Mouse (Mus musculus) forebrain, embryonic 11.5 days (tissue): ENCODE data around the gene Tmed5. TPM values are rescaled to one million over a fixed set of nuclear protein-coding genes. Genes with fewer than 3 reads are reported as not detected.

Source experiments
- ATAC-seq: fragments of 200-750 bp; cut with Nextera tagmentation; replicated peaks from 2 replicates; pipeline ENCODE4 v1.8.0; 2017; ENCODE audit warnings: moderate TSS enrichment; ENCODE audit not compliant: low FRiP score
- DNase-seq: peaks from one replicate; pipeline ENCODE4 v3.0.0-alpha.2; 2017; ENCODE audit warnings: low spot score
- H3K27ac ChIP-seq: fragments of 300-500 bp; sonication (generic); 2 replicates; pipeline ENCODE4 v1.5.1; 2014; ENCODE audit warnings: low read depth, low read length
- H3K27me3 ChIP-seq: fragments of 300-500 bp; sonication (generic); 2 replicates; pipeline ENCODE4 v1.6.1; 2014; ENCODE audit warnings: mild to moderate bottlenecking, low read length, mixed read lengths; ENCODE audit not compliant: control insufficient read depth, insufficient read depth
- H3K36me3 ChIP-seq: fragments of 300-500 bp; sonication (generic); 2 replicates; pipeline ENCODE4 v1.6.1; 2014; ENCODE audit warnings: mild to moderate bottlenecking, low read length, moderate library complexity, mixed read lengths; ENCODE audit not compliant: control insufficient read depth, insufficient read depth
- H3K4me1 ChIP-seq: fragments of 300-500 bp; sonication (generic); replicated peaks from 2 replicates; pipeline ENCODE4 v1.6.1; 2014; ENCODE audit warnings: low read length, mixed read lengths; ENCODE audit not compliant: control insufficient read depth, insufficient read depth
- H3K4me2 ChIP-seq: fragments of 300-500 bp; sonication (generic); 2 replicates; pipeline ENCODE4 v1.6.1; 2014; ENCODE audit warnings: low read depth, mild to moderate bottlenecking, low read length, moderate library complexity, mixed read lengths; ENCODE audit not compliant: severe bottlenecking
- H3K4me3 ChIP-seq: fragments of 300-500 bp; sonication (generic); 2 replicates; pipeline ENCODE4 v1.5.1; 2014; ENCODE audit warnings: low read depth, low read length
- H3K9ac ChIP-seq: fragments of 300-500 bp; sonication (generic); 2 replicates; pipeline ENCODE4 v1.6.1; 2014; ENCODE audit warnings: low read length
- H3K9me3 ChIP-seq: fragments of 300-500 bp; sonication (generic); 2 replicates; pipeline ENCODE4 v1.6.1; 2016; ENCODE audit warnings: low read length, mixed read lengths; ENCODE audit not compliant: control insufficient read depth
- WGBS: fragments of 180-500 bp; shearing (Covaris S2); extraction: QIAGEN DNeasy Blood & Tissue Kit; methylation state at CpG from one replicate; pipeline ENCODE4 v1.1.7; 2014; 5-methylcytosine and 5-hydroxymethylcytosine counted together
- polyA plus RNA-seq: library from polyadenylated mRNA; unstranded; fragments of >200 nt; fragmentation: Nextera tagmentation; extraction: Ambion mirVana; gene quantifications from 2 replicates; pipeline ENCODE4 v1.2.1, GENCODE M21; 2014

The Tmed5 gene
- polyA plus RNA-seq, result 31.8 and 35.2 TPM in 2 replicates

- peak; percentile 98 for DNase-seq
- ATAC-seq, result peak; percentile 99
- Histone ChIP-seq H3K27ac (peak within 1 kb of the TSS; percentile 46), H3K36me3 (no peaks in the 10 kb centered on the region), H3K4me2 (peak within 1 kb of the TSS; percentile 79), H3K27me3 (no peaks in the 10 kb centered on the region), H3K9me3 (no peaks in the 10 kb centered on the region), H3K4me1 (no peaks in the 10 kb centered on the region; the same call in 1 of the 2 replicates), H3K4me3 (peak within 1 kb of the TSS; percentile 76), H3K9ac (peak within 1 kb of the TSS; percentile 72)
- under 1% methylated on average over 64 of the region's 65 CpGs for WGBS
Measured at GRCm38 (mm10) chr5:108132441-108133243, at the start of gene Tmed5, which contains the start of gene Ccdc18. Gene Tmed5, minus strand, starts transcription at chr5:108132620. Gene Ccdc18, plus strand, starts transcription at chr5:108132875.

GRCm38 (mm10) chr5:108163695-108164094, 31.3 kb upstream of the Tmed5 start:
- H3K9ac ChIP-seq, result no peak overlapping the region
- ATAC-seq (no peak), DNase-seq (no peak)
- no peaks in the 10 kb centered on the region for H3K36me3 ChIP-seq
- H3K27ac ChIP-seq, result no peak overlapping the region
- H3K4me1 ChIP-seq, result no peaks in the 10 kb centered on the region
- H3K27me3 ChIP-seq, result no peaks in the 10 kb centered on the region
- H3K4me3 ChIP-seq, result no peak overlapping the region
- no peak overlapping the region for H3K4me2 ChIP-seq
- no peaks in the 10 kb centered on the region for H3K9me3 ChIP-seq
- WGBS, result 5% methylated on average over 1 of the region's 1 CpGs

DNA sequence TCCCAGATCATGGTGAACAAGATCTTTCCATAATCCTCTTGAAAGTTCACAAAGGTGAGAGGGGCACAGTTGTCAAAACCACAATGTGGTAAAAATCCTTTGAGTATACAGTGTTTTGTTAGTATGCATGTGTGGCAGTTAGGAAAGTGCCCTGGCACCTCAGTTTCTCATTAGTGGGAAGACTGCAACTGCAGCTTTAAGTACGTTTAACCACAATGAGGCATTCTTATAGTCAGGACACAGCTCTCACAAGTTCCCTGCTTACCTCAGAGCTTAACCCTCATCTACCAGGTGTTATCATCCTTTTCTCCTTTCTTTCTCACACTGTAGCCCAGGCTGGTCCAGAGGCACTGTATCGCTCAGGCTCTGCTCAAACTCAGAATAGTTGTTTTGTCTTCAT, 28.4 kb upstream of the Tmed5 start:
- ATAC-seq (no peak), DNase-seq (no peak)
- Histone ChIP-seq H3K4me1 (no peaks in the 10 kb centered on the region), H3K4me2 (no peak overlapping the region), H3K9me3 (no peaks in the 10 kb centered on the region), H3K4me3 (no peak overlapping the region), H3K27ac (no peak overlapping the region), H3K36me3 (no peaks in the 10 kb centered on the region), H3K27me3 (no peaks in the 10 kb centered on the region), H3K9ac (no peak overlapping the region)
- WGBS, result 83% methylated on average over 2 of the region's 2 CpGs

GRCm38 (mm10) chr5:108152592-108152991, 20.2 kb upstream of the Tmed5 start:
- DNase-seq, result no peak
- Histone ChIP-seq H3K9me3 (no peaks in the 10 kb centered on the region), H3K36me3 (no peaks in the 10 kb centered on the region), H3K9ac (no peak overlapping the region), H3K4me2 (no peak overlapping the region), H3K4me1 (no peaks in the 10 kb centered on the region), H3K4me3 (no peak overlapping the region), H3K27ac (no peak overlapping the region), H3K27me3 (no peaks in the 10 kb centered on the region)
- ATAC-seq, result no peak
- WGBS, result 89% methylated on average over 1 of the region's 1 CpGs

DNA sequence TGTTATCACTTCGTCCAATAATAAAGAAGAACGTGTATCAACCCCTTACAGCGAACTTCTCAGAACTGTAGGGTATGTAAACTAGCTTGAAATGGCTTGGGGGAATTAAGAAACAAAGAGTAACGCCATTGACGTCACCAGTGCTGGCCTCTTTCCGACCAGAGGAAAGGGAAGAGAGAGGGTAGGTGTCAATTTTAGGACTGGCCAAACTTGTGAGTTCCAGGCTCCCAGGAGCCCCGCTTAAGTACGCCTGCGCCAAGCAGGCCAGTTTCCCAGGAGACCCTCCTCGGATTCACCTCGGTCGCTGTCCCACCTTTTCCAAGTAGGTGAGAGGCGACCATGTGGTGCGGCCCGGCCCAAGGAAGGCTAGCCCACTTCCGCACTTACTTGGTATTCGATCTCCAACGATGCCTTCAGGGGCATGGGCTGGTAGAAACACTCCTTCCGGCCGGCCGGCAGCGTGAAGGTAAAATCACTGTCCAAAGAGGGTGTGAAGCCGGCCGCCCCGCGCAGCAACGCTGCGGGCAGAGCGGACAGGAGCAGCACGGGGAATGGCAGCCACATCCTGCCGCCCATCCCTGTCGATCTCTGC, 475 bp downstream of the Tmed5 start:
- H3K9me3 ChIP-seq, result no peaks in the 10 kb centered on the region
- no peaks in the 10 kb centered on the region for H3K27me3 ChIP-seq
- WGBS, result under 1% methylated on average over 32 of the region's 32 CpGs
- DNase-seq (no peak), ATAC-seq (no peak; the same call in 1 of the 2 replicates)
- no peaks in the 10 kb centered on the region for H3K36me3 ChIP-seq
- H3K4me3 ChIP-seq, result peak overlapping the region; percentile 76
- no peaks in the 10 kb centered on the region; the same call in 1 of the 2 replicates for H3K4me1 ChIP-seq
- H3K9ac ChIP-seq, result peak overlapping the region; percentile 72
- H3K27ac ChIP-seq, result peak overlapping the region; percentile 46
- H3K4me2 ChIP-seq, result peak overlapping the region; percentile 79

DNA sequence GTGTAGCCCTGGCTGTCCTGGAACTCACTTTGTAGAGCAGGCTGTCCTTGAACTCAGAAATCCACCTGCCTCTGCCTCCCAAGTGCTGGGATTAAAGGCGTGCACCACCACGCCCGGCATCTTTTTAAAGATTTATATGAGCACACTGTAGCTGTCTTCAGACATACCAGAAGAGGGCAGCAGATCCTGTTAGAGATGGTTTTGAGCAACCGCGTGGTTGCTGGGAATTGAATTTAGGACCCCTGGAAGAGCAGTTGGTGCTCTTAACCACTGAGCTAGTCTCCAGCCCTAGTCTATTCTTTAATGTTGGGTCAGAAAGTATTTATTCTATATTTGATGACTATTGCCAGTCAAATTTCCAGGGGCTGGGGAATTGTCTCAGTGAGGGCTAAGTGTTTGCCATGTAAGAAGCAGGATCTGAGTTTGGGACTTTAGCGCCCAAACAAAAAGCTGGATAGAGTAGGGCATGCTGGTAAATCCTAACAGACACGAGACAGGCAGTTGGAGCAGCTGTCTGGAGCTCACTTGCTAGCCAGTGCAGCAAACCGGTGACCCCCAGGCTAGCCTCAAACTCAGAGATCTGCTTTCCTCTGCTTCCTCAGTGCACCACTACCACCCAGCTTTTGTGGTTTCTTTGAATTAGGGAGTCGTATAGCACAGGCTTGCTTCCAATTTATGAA, 12.1 kb downstream of the Tmed5 start:
- H3K4me2 ChIP-seq, result no peak overlapping the region
- no peaks in the 10 kb centered on the region for H3K27me3 ChIP-seq
- no peak for DNase-seq
- no peaks in the 10 kb centered on the region for H3K9me3 ChIP-seq
- 88% methylated on average over 9 of the region's 9 CpGs for WGBS
- H3K27ac ChIP-seq, result no peak overlapping the region
- ATAC-seq, result no peak
- no peak overlapping the region for H3K4me3 ChIP-seq
- no peaks in the 10 kb centered on the region for H3K36me3 ChIP-seq
- no peaks in the 10 kb centered on the region for H3K4me1 ChIP-seq
- H3K9ac ChIP-seq, result no peak overlapping the region

DNA sequence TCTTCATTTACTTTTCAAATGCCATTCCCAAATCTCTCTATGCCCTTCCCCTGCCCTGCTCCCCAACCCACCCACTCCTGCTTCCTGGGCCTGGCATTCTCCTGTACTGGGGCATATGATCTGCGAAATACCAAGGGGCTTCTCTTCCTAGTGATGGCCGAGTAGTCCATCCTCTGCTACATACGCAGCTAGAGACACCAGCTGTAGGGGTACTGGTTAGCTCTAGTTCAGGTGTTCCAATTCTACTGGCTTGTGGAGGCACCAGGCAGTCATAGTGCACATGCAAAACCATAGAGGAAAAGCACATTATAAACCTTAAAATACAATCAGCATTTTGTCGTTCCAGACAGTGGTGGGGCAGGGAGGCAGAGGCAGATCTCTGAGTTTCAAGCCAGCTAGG, 14.7 kb downstream of the Tmed5 start:
- Histone ChIP-seq H3K27ac (no peak overlapping the region), H3K4me1 (no peaks in the 10 kb centered on the region), H3K9me3 (no peaks in the 10 kb centered on the region), H3K27me3 (no peaks in the 10 kb centered on the region), H3K9ac (no peak overlapping the region), H3K4me2 (no peak overlapping the region), H3K36me3 (no peaks in the 10 kb centered on the region), H3K4me3 (no peak overlapping the region)
- WGBS, result 96% methylated on average over 4 of the region's 4 CpGs
- no peak for DNase-seq
- no peak for ATAC-seq

GRCm38 (mm10) chr5:108109346-108109745, 23.1 kb downstream of the Tmed5 start:
- no peak overlapping the region for H3K4me3 ChIP-seq
- H3K27me3 ChIP-seq, result no peaks in the 10 kb centered on the region
- ATAC-seq (no peak), DNase-seq (no peak)
- 92% methylated on average over 7 of the region's 7 CpGs for WGBS
- no peaks in the 10 kb centered on the region for H3K4me1 ChIP-seq
- no peak overlapping the region for H3K4me2 ChIP-seq
- no peak overlapping the region for H3K9ac ChIP-seq
- H3K9me3 ChIP-seq, result no peaks in the 10 kb centered on the region
- no peak overlapping the region for H3K27ac ChIP-seq
- H3K36me3 ChIP-seq, result peaks cover 6% of the 10 kb centered on the region; the same call in 1 of the 2 replicates
